Mouse (Mus musculus) ES-Bruce4 (cell line): ENCODE measurements around the gene Sfn. TPM values are rescaled to one million over a fixed set of nuclear protein-coding genes. Genes with fewer than 3 reads are reported as not detected.

Experiments
- H3K27ac ChIP-seq: 2 replicates; pipeline ENCODE4 v1.5.1; 2012; ENCODE audit warnings: low read length, inconsistent platforms; ENCODE audit not compliant: insufficient read depth
- H3K27me3 ChIP-seq: 2 replicates; pipeline ENCODE4 v1.6.1; 2012; ENCODE audit warnings: mild to moderate bottlenecking, low read length, inconsistent platforms; ENCODE audit not compliant: control insufficient read depth, poor library complexity, insufficient read depth, severe bottlenecking
- H3K36me3 ChIP-seq: 2 replicates; pipeline ENCODE4 v1.6.1; 2012; ENCODE audit warnings: inconsistent platforms, mild to moderate bottlenecking, low read length, moderate library complexity; ENCODE audit not compliant: control insufficient read depth, poor library complexity, insufficient read depth, severe bottlenecking
- H3K4me1 ChIP-seq: one replicate; pipeline ENCODE4 v1.8.1; 2011; ENCODE audit warnings: low read length; ENCODE audit not compliant: control insufficient read depth, insufficient read depth
- H3K4me3 ChIP-seq: 2 replicates; pipeline ENCODE4 v1.5.1; 2011; ENCODE audit warnings: low read depth, mild to moderate bottlenecking, low read length
- H3K9ac ChIP-seq: 2 replicates; pipeline ENCODE4 v1.6.1; 2012; ENCODE audit warnings: low read depth, mild to moderate bottlenecking, inconsistent platforms; ENCODE audit not compliant: poor library complexity, severe bottlenecking
- H3K9me3 ChIP-seq: replicated peaks from 2 replicates; pipeline ENCODE4 v1.6.1; 2012; ENCODE audit warnings: mild to moderate bottlenecking, low read length, inconsistent platforms; ENCODE audit not compliant: control insufficient read depth, poor library complexity, insufficient read depth, severe bottlenecking
- CTCF ChIP-seq: IDR thresholded peaks from one replicate; pipeline ENCODE4 v1.8.1; 2011; ENCODE audit warnings: low read depth, low read length
- EP300 ChIP-seq: IDR thresholded peaks from 2 replicates; pipeline ENCODE4 v1.6.1; 2011; ENCODE audit warnings: low read depth, low read length; ENCODE audit not compliant: insufficient read depth
- POLR2A ChIP-seq: IDR thresholded peaks from one replicate; pipeline ENCODE4 v1.8.1; 2011; ENCODE audit warnings: low read length; ENCODE audit not compliant: insufficient read depth
- polyA plus RNA-seq: library from polyadenylated mRNA; stranded (reverse); fragments of >200 nt; gene quantifications from 2 replicates; pipeline ENCODE4 v1.2.4, GENCODE M21; 2011; ENCODE audit warnings: low read depth; ENCODE audit not compliant: missing spikeins, insufficient read depth, insufficient read length

The Sfn gene
- polyA plus RNA-seq, 1 experiment: 250 TPM

DNA sequence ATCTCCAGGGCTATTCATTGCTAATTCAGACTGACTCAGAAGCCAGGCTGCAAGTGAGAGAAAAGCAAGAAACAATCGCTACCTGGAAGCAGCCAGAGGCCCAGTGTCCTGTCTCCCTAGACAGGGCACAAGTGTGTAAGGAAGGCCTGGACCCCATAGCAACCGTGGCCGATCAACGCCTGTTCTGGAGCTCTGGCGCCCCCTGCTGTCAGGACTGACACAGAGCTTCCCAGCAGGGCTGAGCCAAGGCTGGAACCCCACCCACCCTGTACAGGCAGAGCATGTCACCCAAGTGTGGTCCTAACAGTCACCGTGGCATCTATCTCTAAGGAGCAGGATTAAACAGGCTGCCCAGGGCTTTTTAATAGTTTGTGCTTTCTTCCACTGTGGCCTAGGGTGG is 7.8 kb upstream of the Sfn start:
- Histone ChIP-seq H3K36me3 (peaks cover 6% of the 10 kb centered on the region; the same call in 1 of the 2 replicates), H3K4me1 (peaks cover 15% of the 10 kb centered on the region), H3K9me3 (peaks cover 4% of the 10 kb centered on the region; the same call in 1 of the 2 replicates), H3K9ac (no peak overlapping the region), H3K27ac (no peak overlapping the region), H3K27me3 (no peaks in the 10 kb centered on the region), H3K4me3 (no peak overlapping the region)
- TF ChIP-seq EP300: no peak
- TF ChIP-seq POLR2A: no peak
- peak; percentile 99 for TF ChIP-seq CTCF

- H3K9me3 ChIP-seq: peaks cover 4% of the 10 kb centered on the region; the same call in 1 of the 2 replicates
- H3K4me3 ChIP-seq: no peak overlapping the region
- no peaks in the 10 kb centered on the region for H3K27me3 ChIP-seq
- H3K27ac ChIP-seq: peak overlapping the region; percentile 52
- H3K36me3 ChIP-seq: no peaks in the 10 kb centered on the region
- H3K4me1 ChIP-seq: peaks cover 23% of the 10 kb centered on the region
- peak overlapping the region; percentile 52; the same call in 1 of the 2 replicates for H3K9ac ChIP-seq
- TF ChIP-seq EP300 (peak; percentile 95), CTCF (no peak), POLR2A (no peak)
These were observed 5.3 kb upstream of the Sfn start for GRCm38 (mm10) chr4:133607284-133607683.

DNA sequence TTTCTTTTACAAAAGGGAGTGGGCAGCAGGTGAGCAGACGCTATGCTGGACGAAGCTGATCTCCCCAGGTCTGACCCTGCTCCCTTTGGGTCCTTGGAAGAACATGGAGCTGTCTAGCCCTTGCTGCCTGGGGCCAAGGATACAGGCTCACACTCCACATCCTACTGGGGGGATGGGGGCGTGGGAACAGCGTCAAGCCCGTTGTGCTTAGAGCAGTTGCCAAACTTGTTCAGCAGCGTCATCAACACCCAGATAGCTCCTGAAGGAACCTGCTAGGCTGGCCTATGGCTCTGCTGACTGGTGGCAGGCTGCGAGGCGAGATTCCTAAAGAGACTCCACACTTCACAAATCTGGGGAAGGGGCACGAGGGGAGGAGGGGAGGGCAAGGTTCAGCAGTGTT is 3.4 kb upstream of the Sfn start:
- H3K27me3 ChIP-seq: no peaks in the 10 kb centered on the region
- H3K9ac ChIP-seq: peak overlapping the region; percentile 52
- H3K36me3 ChIP-seq: no peaks in the 10 kb centered on the region
- H3K9me3 ChIP-seq: no peaks in the 10 kb centered on the region
- H3K4me1 ChIP-seq: peaks cover 25% of the 10 kb centered on the region
- no peak overlapping the region for H3K4me3 ChIP-seq
- no peak for TF ChIP-seq POLR2A
- peak; percentile 88 for TF ChIP-seq EP300
- no peak for TF ChIP-seq CTCF
- H3K27ac ChIP-seq: peak overlapping the region; percentile 91

DNA sequence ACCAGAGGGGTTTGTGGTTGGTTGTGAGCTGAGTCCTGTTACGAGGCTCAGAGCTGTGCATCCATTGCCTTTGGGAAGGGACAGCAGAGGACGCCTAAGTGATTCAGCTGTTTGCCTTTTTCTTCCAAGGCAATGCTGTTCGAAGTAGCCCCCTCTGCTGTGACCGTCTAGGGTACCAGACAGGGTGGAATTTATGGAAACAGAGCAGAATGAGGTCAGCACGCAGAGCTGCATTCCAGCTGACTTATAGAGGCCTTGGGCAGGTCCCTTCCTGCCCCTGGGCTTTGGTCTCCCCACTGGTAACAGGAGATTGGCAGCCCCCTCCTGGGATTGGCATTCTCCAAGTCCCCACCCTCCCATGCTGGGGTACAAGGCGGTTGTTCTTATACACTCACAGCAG is 2.9 kb upstream of the Sfn start:
- Histone ChIP-seq H3K36me3 (no peaks in the 10 kb centered on the region), H3K27ac (peak overlapping the region; percentile 91)
- TF ChIP-seq EP300 (peak; percentile 84), CTCF (no peak), POLR2A (no peak)

GRCm38 (mm10) chr4:133604175-133604574 is 2.2 kb upstream of the Sfn start:
- H3K9me3 ChIP-seq: no peaks in the 10 kb centered on the region

More for the DNA sequence above, 2.9 kb upstream of the Sfn start:
- Histone ChIP-seq H3K9me3 (no peaks in the 10 kb centered on the region), H3K4me1 (peaks cover 25% of the 10 kb centered on the region), H3K27me3 (no peaks in the 10 kb centered on the region), H3K4me3 (no peak overlapping the region), H3K9ac (no peak overlapping the region)

GRCm38 (mm10) chr4:133603056-133603455 is 1.1 kb upstream of the Sfn start:
- no peak overlapping the region for H3K4me3 ChIP-seq
- H3K4me1 ChIP-seq: peaks cover 25% of the 10 kb centered on the region
- no peak overlapping the region for H3K9ac ChIP-seq
- H3K27ac ChIP-seq: peak overlapping the region; percentile 84
- TF ChIP-seq POLR2A (no peak), CTCF (no peak), EP300 (no peak)
- no peaks in the 10 kb centered on the region for H3K36me3 ChIP-seq
- no peaks in the 10 kb centered on the region for H3K27me3 ChIP-seq
- no peaks in the 10 kb centered on the region for H3K9me3 ChIP-seq

More at GRCm38 (mm10) chr4:133604175-133604574, 2.2 kb upstream of the Sfn start:
- no peak for TF ChIP-seq CTCF
- peak; percentile 75; the same call in 1 of the 2 replicates for TF ChIP-seq EP300
- TF ChIP-seq POLR2A: no peak
- Histone ChIP-seq H3K4me3 (no peak overlapping the region), H3K4me1 (peaks cover 25% of the 10 kb centered on the region), H3K27ac (peak overlapping the region; percentile 84), H3K27me3 (no peaks in the 10 kb centered on the region), H3K9ac (no peak overlapping the region), H3K36me3 (no peaks in the 10 kb centered on the region)
